Mouse (Mus musculus) frontal cortex, postnatal 14 days (tissue): ENCODE data around the gene Bbip1.
"Not testable (repeated sequence)": the region's sequence is repeated elsewhere in the genome, so short reads cannot be mapped to it uniquely, and the experiment has no call there.

Experiments used
- DNase-seq, 2 experiments: peaks; one replicate each; pipeline ENCODE4 v3.0.0; 2022; ENCODE audit warnings: low spot score in 2 of 2

Bbip1 gene

DNA sequence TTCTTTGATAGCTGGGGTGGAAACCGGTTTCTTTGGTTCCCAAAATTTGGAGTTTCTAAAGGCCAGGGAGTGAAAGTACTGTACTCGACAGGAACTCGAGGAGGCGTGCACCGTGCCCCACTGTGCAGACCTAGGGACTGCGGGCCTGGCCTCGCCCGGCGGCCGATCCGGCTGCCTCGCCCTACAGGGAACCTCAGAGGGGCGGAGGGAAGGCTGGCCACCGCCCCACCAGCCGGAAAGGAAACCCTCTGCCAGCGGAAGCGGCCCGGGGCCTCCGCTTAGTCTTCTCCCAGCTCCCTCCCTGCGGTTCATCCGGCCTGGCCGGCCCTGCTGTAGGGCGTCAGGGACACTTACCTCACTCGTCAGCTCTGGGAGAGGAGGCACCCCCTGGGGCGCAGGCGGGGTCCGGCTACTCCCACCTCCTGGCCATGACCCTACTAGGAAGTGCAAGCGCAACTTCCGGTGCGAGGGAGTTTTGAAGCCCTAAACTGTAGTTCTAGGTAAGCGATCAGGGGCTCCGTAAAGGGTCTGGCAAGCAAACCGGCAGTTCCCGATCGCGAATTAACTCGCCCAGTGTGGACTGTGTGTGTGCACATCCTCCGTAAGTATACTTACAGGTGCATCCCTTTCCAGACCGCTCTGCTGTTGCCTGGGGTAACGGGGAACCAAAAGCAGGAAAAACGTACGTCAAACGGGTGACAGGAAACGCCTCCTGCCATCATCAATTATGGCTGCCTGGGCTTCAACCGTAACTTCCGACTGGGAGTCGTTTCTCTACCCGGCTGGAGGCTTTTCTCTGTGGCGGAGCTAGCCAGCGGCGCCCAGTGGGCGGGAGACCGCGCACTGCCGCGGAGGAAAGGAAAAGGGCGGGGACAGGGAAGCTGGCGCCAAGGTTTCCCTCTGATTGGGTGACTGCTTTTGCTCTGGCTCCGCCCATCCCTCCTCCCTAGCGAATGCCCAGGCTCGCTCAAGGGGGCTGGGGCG, at the start of gene Bbip1, which contains the start of gene Shoc2:
Gene Bbip1, minus strand, starts transcription at position 826 of the 984 bp plus-strand sequence.
Gene Shoc2, plus strand, starts transcription at position 505 of the 984 bp plus-strand sequence.
- DNase-seq = peak; percentile 96 to 99

DNA sequence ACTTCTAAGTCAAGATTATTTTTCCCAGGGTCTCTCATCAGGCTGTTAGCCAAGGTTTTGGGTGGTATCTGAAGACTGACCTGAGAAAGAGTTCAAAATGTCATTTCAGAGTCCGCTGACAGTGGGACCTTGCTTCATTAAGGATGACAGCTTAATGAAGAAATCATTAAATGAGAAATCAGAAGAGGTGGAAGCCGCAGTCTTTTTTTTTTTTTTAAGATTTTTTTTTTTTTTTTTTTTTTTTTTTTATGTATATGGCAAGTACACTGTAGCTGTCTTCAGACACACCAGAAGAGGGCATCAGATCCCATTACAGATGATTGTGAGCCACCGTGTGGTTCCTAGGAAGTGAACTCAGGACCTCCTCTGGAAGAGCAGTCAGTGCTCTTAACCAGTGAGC, 49.4 kb upstream of the Bbip1 start:
- no peak for DNase-seq

DNA sequence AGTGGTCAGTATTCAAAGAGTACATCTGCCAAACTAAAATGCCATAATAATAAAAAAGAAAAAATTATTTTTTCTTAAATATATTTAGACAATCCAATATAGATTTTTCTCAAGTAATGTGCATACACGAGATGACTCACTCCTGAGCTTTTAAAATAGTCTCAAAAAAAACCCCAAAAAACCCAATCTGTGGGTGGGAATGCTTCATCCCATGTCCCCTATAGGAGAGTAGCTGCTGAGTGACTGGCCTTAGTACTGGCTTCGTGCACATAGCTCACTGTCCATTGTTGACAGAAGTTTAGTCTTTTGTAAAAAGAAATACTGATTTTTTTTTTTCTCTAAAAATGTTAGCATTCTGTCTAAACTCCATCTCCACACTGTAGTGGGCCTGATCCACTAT, 46.1 kb upstream of the Bbip1 start:
- no peak for DNase-seq

DNA sequence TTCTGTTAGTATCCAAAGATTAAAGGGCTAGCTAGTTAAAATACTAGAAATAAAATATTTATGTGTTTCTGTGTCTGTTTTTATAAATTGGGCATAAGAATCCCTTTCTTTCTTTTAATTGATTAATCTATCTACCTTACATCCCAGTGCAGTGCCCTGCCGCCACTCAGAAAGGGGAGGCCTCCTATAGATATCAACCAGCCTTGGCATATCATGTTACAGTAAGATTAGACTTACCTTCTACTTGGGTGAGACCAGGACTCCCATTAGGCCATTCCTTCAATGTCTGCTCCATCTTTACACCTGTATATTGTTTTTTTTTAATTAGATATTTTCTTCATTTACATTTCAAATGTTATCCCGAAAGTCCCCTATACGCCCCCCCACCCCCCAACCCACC, 40.2 kb upstream of the Bbip1 start:
- no peak for DNase-seq

DNA sequence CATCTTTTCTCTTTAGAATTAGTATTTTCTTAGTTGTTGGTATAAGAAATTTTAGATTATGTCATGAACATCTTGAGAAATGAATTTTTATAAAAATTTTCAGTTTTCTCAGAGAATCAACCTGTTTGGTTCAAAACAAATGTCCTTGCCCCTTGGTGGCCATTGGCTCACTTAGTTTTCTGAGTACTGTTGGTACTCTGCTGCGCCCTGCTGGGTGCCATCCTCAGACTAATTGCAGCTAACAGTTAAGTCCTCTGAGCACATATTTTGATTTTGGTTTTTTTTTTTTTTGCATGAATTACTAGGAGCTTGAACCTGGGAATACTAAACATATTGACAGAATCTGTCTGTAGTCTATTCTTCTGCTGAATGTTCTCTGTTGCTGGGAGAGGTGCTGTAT, 38.9 kb upstream of the Bbip1 start:
- DNase-seq = no peak

DNA sequence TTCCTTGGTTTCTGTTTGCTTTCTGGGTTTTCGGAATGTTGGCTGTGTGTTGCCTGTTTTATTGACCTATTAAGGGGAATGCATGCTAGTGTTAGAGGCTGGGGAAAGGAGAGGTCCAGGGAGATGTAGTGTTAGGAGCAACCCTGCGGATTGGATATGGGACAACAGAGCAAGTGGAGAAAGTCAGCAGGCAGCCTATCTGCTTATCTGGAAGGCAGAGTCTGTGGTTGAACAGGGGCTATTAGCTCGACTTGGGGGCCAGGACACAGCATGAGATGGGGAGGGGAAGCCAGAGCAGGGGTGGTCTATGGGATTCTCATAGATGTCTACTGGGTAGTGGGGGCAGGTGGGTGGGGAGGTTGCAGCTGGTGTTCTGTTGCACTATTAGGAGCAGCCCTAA, 37.6 kb upstream of the Bbip1 start:
- DNase-seq = no peak

DNA sequence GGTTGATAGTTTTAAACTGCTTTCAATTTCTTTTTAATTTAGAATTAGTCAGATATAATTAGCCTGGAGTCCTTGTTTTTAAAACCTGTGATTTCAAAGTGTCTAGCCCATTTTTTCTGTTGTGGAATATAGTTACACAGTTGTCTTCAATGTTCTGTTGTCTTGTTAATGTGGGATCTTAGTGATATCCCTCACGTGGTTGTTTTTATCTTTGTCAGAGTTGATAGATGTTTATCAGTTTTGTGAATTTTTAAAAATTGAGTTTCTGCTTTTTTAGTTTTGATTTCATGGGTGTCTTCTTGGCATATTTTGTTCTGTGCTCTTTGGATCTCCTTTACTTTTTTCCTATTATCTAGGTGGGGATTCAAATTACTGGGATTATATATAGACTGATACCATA, 29.2 kb upstream of the Bbip1 start:
- DNase-seq = no peak

DNA sequence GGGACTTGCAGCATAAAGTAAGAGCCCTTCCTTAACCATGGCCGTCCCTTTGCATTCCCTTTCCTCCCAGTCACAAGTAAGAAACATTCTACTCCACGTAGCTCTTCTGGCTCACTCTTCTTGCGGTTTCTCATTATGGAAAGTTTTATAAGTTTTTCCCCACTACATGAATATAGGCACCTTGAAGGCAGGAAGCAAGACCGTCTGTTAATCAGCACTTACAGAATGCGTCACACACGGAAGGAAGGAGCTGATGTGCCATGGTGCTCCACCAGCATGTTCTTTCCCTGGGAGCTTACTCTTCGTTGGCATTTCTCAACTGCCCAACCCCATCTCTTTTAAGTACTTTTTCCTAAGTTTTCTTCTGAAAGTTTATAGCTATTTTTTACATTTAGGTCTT, 27.5 kb upstream of the Bbip1 start:
- DNase-seq = no peak

DNA sequence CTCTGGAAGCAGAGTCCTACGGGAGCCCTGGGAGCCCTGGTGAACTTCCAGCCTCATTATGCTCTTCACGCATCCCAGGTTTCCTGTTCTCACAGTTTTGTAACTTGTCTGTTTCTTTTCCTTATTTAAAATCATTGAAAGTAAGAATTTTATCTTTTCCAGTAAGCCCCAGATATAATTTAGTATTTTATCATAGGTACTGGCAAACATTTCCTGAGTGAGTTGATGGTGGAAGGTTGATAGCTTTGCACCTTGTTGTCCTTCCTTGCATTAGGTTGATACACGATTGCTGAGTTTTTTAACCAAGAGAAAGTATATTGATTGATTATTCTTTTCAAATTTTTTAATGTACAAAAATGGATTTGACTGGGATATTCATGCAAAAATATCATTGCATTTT, 24.8 kb upstream of the Bbip1 start:
- no peak for DNase-seq

DNA sequence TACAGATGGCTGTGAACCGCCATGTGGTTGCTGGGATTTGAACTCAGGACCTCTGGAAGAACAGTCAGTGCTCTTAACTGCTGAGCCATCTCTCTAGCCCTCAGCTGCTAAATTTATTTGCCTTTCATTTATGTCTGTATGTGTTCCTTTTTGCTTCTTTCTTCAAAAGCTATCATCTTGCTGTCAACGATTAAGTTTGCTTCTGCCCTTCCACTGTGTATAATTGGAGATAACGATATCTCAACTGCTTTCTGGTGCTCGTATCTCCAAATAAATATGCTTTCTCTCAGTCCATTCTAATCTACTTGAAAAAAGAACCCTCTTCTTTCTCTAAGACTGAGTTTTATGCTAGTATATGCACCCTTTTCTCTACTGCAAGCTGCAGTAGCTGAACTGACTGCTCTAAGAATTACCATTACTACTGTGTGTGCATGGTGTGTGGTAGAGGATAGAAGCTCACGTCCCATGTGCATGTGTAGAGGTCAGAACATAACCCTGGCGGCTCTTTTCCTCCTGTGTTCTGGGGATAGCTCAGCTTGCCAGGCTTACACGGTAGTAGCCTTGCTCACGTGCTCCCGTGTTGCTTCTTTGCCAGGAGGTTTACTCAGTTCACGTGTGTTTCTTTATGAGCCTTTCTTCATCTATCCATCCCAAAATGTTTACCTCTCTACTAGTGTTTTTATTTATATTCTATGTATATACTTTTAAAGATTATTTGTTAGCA, 20.6 kb upstream of the Bbip1 start:
- DNase-seq = no peak

DNA sequence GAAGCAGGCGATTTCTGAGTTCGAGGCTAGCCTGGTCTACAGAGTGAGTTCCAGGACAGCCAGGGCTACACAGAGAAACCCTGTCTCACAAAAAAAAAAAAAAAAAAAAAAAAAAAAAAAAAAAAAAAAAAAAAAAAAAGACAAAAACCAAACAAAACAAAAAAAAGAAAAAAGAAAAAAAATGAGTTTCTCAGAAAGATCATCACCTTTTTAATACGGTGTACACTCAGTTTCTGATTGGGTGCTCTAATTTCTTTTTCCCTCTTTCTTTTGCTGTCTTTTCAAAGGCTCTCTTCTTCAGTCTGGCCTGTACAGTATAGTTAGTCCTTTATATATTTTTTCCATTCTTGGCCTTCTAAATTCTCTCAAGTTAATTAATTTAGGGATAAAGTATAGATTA, 19.9 kb upstream of the Bbip1 start:
- not testable (repeated sequence) for DNase-seq

DNA sequence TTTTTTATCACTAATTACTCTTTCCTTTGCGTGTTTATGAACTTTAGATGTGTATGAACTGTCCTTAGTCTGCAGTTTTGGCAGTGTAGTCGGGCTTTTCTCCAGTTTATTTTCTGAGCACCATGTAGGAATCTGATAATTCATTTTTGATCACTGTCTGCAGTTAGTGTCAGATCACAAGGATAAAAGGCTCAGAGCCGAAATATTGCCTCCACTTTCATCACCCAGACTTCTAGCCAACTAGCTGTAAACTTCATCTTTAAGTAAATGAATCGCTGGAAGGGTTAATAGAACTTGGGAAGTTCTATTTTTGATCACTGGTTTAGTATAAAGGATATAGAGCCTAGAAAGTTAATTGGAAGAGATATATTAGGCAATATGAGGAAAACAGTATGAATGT, 18.1 kb upstream of the Bbip1 start:
- DNase-seq = no peak

DNA sequence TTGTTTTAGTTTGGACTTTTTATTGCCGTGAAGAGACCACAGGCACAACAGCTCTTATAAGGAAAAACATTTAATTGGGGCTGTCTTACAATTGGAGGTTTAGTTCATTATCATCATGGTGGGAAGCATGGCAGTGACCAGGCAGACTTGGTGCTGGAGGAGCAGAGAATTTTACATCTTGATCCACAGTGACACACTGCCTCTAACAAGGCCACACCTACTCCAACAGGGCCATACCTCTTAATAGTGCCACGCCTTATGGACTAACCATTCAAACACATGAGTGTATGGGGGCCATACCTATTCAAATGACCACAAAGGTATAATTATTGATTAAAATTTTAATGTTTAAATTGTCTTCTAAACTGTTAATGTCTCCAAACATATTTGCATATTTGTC, 13.1 kb upstream of the Bbip1 start:
- no peak for DNase-seq

DNA sequence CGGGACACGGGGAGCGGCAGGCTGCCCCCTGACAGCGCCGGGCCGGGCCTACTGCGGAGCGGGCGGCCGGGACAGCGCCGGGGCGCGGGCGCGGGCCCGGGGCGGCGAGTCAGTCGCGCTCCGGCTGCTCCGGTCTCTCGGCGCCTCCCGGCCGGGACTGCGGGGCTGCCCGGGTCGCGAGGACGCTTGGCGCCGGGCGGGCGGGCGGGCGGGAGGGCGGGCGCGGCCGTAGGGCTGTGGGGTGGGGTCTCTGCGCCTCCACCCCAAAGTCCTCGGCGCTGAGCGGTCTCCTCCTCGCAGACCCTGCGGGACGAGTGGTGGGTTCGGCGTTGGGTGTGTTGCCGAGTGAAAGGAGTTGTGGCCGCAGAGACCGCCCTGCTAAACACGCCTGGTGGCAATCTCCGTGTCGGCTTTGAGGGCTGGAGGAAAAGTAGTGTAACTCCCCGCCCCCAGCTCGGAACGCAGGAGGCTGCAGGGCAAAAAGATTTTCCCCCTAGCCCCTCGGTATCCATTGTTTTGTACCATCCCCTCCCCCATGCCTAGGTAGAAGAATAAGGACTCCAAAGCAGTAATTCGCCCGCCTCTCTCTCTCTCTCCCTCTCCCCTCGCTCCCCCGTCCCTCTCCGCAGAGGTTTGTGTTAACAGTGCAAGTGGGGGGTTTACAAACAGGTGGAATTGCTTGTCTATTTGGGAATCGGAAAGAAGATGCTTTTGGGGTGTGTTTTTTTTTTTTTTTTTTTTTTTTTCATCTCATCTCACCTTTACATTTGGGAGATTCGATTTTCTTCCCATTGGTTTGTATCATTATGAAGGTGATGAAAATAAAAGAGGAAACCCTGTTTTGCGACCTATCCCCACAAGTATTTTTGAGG, 980 bp upstream of the Bbip1 start:
- DNase-seq = peak; percentile 23 to 35

DNA sequence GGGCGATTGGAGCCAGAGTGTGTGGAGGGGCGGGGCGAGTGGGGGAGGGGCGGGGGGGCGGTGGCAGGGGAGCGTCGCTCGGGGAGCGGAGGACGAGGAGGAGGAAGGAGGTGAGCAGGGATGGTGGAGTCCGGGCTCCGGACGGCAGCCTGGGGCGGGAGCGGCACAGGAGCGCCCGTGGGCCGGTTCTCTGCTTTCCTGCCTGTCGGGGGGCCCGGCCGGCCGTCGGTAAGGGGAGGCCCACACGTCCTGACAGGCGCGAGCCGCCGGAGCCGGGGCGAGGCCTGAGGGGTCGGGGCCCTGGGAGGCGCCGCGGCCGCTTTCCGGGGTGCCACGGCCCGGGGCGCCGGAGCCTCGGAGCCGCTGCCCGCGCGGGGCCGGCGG, 351 bp upstream of the Bbip1 start:
- DNase-seq = no peak

DNA sequence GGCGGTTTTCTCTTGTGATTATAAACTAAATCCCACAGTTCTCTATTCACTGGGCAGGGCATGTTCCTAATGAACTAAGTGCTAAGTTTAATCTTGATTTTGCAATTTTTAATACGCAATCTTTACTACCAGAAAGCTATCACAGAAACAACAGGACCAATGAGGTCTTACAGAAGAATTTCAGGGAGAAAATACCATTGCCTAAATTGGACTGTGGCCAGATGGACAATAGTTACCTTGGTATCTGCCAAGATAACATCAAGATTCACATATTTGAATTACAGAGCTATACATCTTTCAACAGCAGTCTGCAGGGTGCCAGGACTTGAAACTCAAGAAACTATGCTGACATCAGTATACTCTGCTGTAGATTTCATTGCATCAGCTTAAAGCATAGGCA, 2.1 kb downstream of the Bbip1 start:
- no peak for DNase-seq

DNA sequence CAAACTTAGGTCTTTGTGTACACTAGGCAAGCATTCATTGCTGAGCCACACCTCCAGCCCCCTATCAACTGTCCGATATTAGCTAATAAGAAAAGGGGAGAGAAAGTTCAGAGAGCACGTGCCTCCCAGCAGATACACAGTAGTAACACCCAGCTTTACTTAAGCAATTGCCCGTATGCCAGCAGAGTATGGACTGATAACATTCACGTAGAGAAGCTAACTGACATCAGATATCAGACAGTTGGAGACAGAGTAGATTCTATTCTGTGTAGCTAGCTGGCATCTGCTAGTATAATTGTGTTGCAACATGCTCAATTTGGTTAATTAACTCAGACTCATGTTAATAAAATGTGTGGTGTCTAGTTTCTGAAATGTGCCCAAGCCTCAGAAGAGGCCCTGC, 3.3 kb downstream of the Bbip1 start:
- no peak for DNase-seq

DNA sequence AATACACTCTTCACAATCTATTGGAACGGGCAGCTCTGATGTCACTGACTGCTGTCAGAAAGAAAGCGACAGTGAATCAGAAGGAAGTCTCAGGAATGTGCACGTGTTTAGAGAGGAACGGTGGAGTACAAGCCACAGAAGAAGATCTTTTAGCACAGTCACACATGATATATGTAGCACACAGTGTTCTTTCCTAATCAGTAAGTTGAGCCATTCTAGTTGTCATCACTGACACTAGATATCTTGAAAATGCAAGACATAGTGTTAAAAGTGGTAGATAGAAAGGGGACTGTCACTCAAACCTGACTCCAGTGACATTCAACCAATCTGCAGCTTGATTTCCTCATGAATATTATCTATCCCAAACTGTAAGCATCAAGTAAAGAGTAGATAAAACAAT, 5.0 kb downstream of the Bbip1 start:
- no peak for DNase-seq

DNA sequence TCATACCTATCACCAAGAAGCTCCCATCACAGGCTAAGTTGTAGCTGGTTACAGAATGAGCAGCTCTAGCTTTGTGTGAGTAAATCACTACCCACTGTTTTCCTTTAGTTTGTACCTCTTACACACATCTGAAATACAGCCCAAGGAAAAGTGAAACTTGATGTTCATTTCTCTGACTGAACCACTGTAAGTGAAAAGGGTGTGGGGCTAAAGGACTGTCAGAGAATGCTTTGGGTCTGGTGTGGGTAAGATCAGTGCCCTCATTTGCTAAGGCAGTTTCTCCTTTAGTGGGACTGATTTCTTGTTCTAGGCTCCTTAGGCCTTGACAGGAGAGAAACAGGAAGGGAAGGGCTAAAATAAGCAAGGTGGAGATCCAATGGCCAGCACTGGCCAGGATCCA, 10.4 kb downstream of the Bbip1 start:
- DNase-seq = no peak

DNA sequence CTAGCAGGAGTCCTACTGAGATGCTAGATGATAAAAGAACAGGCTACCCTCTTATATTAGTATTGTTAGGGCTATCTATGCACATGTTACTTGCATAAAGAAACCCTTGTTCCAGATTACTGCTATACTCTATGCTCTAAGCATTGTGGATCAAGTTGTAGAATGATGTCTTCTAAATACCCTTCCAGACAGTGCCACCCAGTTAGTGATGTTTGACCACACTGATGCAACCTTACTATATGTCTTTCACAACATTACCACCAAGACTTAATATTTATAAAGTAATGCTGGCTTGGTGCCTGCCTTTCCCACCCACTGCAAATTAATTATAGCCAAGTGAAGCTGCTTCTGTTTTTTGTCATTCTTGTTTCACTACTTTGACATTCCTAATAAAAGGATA, 11.4 kb downstream of the Bbip1 start:
- no peak for DNase-seq

DNA sequence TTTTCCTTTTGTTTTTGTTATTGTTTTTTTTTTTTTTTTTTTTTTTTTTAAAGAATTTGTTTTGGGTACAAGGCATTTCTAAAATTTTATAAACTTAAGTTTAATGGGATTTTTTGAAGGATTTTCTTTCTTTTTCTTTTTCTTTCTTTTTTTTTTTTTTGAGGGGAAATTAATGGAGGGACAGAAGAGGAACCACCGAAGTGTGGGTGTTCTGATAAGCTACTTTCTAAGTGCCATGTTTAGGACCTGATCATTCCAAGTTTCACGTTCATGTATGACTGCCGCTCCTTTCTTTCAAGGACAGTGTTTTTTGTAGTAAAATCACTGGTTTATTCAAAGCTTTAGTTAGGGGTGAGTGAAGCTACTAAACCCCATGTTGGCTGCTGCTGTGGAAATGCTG, 15.2 kb downstream of the Bbip1 start:
- no peak for DNase-seq

DNA sequence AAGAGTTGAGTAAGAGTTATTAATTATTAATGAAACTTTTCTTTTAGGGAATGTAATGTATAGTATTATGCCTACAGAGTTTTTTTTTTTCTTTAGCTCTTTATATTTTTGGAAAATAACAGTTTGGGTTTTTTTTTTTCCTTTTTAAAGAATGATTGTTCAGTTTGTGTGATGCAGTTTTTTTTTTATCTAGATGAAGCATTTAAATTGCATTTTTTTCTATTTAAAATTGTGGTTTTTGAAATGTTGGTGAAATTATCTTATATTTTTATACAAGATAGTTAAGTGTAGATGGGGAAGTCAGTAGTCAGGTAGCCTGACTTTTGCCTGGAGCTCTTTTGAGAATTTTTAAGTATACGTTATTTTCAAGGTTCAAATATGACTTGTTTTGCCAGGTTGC, 17.7 kb downstream of the Bbip1 start:
- DNase-seq = no peak
